Mouse (Mus musculus) skeletal muscle tissue, postnatal 0 days (tissue): ENCODE results near the gene Prkci. TPM values are rescaled to one million over a fixed set of nuclear protein-coding genes. Genes with fewer than 3 reads are reported as not detected.

ENCODE experiments used
- microRNA-seq, 2 experiments: library from miRNA; unstranded; fragments of <30 nt; microRNA quantifications; one replicate each; pipeline ENCODE4; 2016
- polyA plus RNA-seq: library from polyadenylated mRNA; unstranded; fragments of >200 nt; fragmentation: Nextera tagmentation; extraction: Ambion mirVana; gene quantifications from 2 replicates; pipeline ENCODE4 v1.2.1, GENCODE M21; 2015

The Prkci gene
- polyA plus RNA-seq, result 7.9 and 8.9 TPM in 2 replicates

DNA sequence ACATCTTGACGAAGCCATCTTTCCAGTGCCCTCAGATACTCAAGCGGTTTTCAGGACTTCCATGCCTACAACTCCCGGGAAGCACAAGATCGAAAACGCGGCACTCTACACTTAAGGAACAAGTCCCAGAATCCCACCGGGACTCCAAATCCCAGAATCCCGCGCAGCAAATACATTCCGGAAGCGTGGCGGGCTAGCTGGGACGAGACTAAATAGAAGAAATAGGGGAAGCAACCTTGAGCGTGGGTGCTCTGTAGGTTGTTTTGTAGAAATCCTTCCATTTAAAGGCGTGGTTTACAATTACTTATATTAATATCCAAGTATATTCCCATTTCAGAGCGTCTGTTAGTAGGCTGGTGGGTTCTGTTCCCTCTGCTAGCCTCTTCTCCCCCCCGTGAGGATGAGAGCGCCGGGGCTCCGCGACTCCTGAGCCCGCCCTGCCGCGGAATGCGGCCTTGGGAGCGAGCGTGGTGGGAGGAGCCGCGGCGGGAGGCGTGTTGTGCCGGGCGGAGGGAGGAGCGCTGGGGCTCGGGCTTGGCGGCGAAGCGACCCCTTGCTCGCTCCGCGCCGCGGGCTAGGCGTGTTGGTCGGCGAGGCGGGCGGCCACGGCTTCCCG lies at the start of gene Prkci:
Prkci (plus strand) TSS at position 465 of the 616 bp plus-strand sequence.

DNA sequence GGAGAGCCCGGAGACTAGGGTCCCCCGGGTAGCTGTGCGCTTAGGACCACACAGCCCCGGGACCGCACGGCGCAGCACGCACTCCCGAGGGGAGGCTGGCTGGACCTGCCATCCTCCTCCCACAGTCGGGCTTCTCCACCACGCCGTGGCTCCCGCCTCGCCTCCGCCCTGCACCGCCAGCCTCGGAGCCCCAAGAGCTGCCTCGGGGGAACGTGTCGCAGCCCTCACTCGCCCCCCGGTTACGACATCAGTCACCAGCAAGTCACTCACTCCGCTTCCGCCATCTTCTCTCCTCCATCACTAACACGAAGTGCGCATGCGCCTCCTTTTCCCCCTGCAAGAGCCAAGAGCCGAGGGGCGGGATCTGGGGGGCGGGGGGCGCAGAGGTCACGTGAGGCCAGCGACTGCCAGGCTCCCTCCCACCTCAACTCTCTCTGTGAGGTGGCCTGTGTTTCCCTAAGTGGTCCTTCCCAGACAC lies 26.4 kb upstream of the Prkci start, which contains the start of gene Phc3:
Phc3 (minus strand) TSS at position 312 of the 478 bp plus-strand sequence.

DNA sequence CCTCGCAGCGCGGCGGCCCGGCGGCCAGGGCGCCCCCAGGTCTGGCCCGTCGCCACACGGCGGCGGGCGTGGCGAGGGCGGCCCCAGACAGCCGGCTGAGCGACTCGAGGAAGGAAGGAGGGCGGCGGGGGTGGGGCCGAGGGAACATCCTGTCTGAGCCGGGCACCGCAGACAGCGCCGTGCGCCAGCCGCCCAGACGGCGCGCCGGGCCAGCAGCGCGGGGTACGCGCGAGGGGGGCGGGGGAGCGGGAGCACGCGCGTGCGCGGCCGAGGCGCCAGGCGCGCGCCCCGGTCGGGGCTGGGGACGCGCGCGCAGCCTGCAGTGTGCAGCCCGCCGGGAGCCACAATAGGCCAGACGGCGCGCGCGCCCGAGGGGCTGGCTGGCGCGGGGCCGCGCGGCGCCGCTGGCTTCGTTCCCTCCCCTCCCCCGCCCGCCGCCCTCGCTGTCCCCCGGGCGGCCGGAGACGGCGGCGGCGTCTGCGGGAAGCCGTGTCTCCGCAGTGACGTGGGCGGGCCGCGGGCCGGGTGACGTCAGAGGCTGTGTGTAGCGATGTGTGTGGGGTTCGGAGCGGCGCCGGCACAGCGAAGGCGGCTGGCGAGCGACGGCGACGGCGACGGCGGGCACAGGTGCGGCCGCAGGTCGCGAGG lies 99.1 kb downstream of the Prkci start, which contains the start of gene Skil:
Skil (plus strand) TSS at position 528 of the 648 bp plus-strand sequence.

Small RNAs within 50 kb of the gene (microRNA-seq; reads per million reads assigned to microRNA genes)
- 0 to 0.41 reads per million in 2 experiments for gene Mir7008

Other genes starting within 250 kb of the Prkci start
- 0.96 and 1.0 TPM in 2 replicates for gene Samd7, start 249.5 kb upstream of the Prkci start, polyA plus RNA-seq
- gene Sec62, start 202.9 kb upstream of the Prkci start, polyA plus RNA-seq, result 116 and 119 TPM in 2 replicates
- gene Gpr160, start 139.8 kb upstream of the Prkci start, polyA plus RNA-seq, result 3.2 and 6.2 TPM in 2 replicates
- gene Phc3, start 26.3 kb upstream of the Prkci start, polyA plus RNA-seq, result 3.7 and 3.8 TPM in 2 replicates
- 7.9 and 8.2 TPM in 2 replicates for gene Skil, start 99.3 kb downstream of the Prkci start, polyA plus RNA-seq
- gene Cldn11, start 154.2 kb downstream of the Prkci start, polyA plus RNA-seq, result 2.3 and 2.9 TPM in 2 replicates